In the genomic region with DNA sequence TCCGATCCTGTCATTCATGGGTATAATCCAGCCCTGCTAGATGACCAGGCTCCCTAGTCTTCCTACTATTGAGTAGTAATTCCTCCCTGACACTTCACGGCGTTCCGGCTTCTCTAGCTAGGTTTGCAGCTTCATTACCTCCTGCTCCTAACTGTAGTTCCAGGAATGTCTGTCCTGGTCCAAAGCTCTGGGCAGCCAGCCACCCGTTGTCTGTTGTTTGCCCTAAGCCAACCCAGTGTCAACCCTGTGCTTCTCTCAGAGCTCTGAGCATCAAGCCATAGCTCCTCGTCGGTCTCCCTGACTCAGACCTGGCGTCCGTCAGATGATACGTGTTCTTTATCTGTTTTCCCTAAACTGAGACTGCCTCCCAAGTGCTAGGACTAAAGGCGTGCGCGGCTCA, we compare ENCODE assay signal across 13 mouse cellular contexts.
DNase-seq lines count a peak whose midpoint lies in the region; ATAC-seq and TF ChIP-seq lines count a peak whose summit lies in the region.
"Had no signal": no experiment of that assay in that cellular context is flagged by ENCODE, and none has a peak within 500 bp of the region (broad histone marks: within the 10 kb centered on the region; RNA-seq: fewer than 3 reads in every experiment).

No protein-coding gene starts in this region.

- no peak overlapping the region for H3K4me2 ChIP-seq in hindbrain, postnatal 0 days (ENCODE audit: low read depth, low read length)
- no peak overlapping the region for H3K4me2 ChIP-seq in hindbrain, embryonic 11.5 days (replicated peaks; ENCODE audit: low read depth, low read length)

- H3K27ac ChIP-seq in hindbrain, postnatal 0 days = no peak overlapping the region
- no peak overlapping the region for H3K27ac ChIP-seq in hindbrain, embryonic 11.5 days (ENCODE audit: low read depth, low read length)

- no peaks in the 10 kb centered on the region for H3K4me1 ChIP-seq in hindbrain, postnatal 0 days (ENCODE audit: insufficient read depth, low read length)
- no peaks in the 10 kb centered on the region for H3K4me1 ChIP-seq in hindbrain, embryonic 11.5 days (replicated peaks; ENCODE audit: control insufficient read depth, insufficient read depth, low read length)

- no peak overlapping the region for H3K9ac ChIP-seq in hindbrain, postnatal 0 days (replicated peaks; ENCODE audit: low read length)
- H3K9ac ChIP-seq in hindbrain, embryonic 11.5 days (ENCODE audit: low read depth, low read length) = no peak overlapping the region
- H3K9ac ChIP-seq: liver, postnatal 0 days had no signal

- H3K9me3 ChIP-seq in hindbrain, postnatal 0 days (ENCODE audit: low read length) = no peaks in the 10 kb centered on the region
- no peaks in the 10 kb centered on the region for H3K9me3 ChIP-seq in hindbrain, embryonic 11.5 days (ENCODE audit: control insufficient read depth, low read length)

- no peak for TF ChIP-seq CTCF in hindbrain, postnatal 0 days (IDR thresholded peaks at IDR 0.05; ENCODE audit: low read depth)

- intact Hi-C loops in heart, postnatal 14 days (cut with DNase I) = no loop called here

- H3K4me3 ChIP-seq in hindbrain, postnatal 0 days (ENCODE audit: low read length) = no peak overlapping the region
- H3K4me3 ChIP-seq in hindbrain, embryonic 11.5 days (ENCODE audit: low read depth, low read length) = no peak overlapping the region
- H3K4me3 ChIP-seq: myocyte had no signal

- ATAC-seq in hindbrain, postnatal 0 days = peak; percentile 11; the same call in 1 of the 2 replicates
- ATAC-seq in hindbrain, embryonic 11.5 days (ENCODE audit: low FRiP score) = no peak
- peak; percentile 94 for ATAC-seq in cerebellum, adult (ENCODE audit: insufficient number of reproducible peaks, low FRiP score, low TSS enrichment)
- ATAC-seq in CD4-positive, CD25-positive, alpha-beta regulatory T cell, adult 4 months = no peak

- no peaks in the 10 kb centered on the region for H3K27me3 ChIP-seq in hindbrain, postnatal 0 days (ENCODE audit: insufficient read depth, low read length)
- no peaks in the 10 kb centered on the region for H3K27me3 ChIP-seq in hindbrain, embryonic 11.5 days (ENCODE audit: control insufficient read depth, insufficient read depth, low read length)
- H3K27me3 ChIP-seq: CH12.LX had no signal

- no peaks in the 10 kb centered on the region for H3K36me3 ChIP-seq in hindbrain, postnatal 0 days (ENCODE audit: insufficient read depth, low read length)
- no peaks in the 10 kb centered on the region for H3K36me3 ChIP-seq in hindbrain, embryonic 11.5 days (ENCODE audit: control insufficient read depth, insufficient read depth, low read length)

- peak; percentile 32 for DNase-seq in hindbrain, postnatal 0 days (ENCODE audit: low spot score)
- DNase-seq in hindbrain, embryonic 11.5 days (ENCODE audit: low spot score) = no peak
- peak; percentile 84 for DNase-seq in cerebellum, adult 9-11 months
- DNase-seq in heart, postnatal 14 days = peak; percentile 42 to 69
- DNase-seq in layer of hippocampus, adult 9-11 months = no peak
- DNase-seq: adrenal gland, postnatal 25 days; liver, postnatal 0 days; right cerebral cortex, postnatal 25 days; thymus, postnatal 4 days had no signal

- WGBS in hindbrain, postnatal 0 days = 72% methylated on average over 13 of the region's 13 CpGs
- 97% methylated on average over 13 of the region's 13 CpGs for WGBS in hindbrain, embryonic 11.5 days

Comparison
In these comparisons a context has a peak if more than half of its experiments do, and no peak if none do; other contexts are left out.
1. ATAC-seq: peak in hindbrain, postnatal 0 days (single experiment) and cerebellum, adult (single experiment); none in hindbrain, embryonic 11.5 days (single experiment) and CD4-positive, CD25-positive, alpha-beta regulatory T cell, adult 4 months (single experiment).
2. DNase-seq: peak in hindbrain, postnatal 0 days (single experiment), cerebellum, adult 9-11 months (single experiment) and heart, postnatal 14 days (2 of 2); none in hindbrain, embryonic 11.5 days (single experiment) and layer of hippocampus, adult 9-11 months (single experiment).